Mouse (Mus musculus) myocyte (in vitro differentiated cells): ENCODE measurements around the gene Snrnp70. TPM values are rescaled to one million over a fixed set of nuclear protein-coding genes. Genes with fewer than 3 reads are reported as not detected.

Experiments
- H3K27me3 ChIP-seq: one replicate; pipeline ENCODE4 v1.6.1; 2011; ENCODE audit not compliant: control insufficient read depth, insufficient read depth, insufficient read length
- H3K36me3 ChIP-seq: one replicate; pipeline ENCODE4 v1.6.1; 2011; ENCODE audit not compliant: control insufficient read depth, insufficient read depth
- H3K4me2 ChIP-seq: one replicate; pipeline ENCODE4 v1.6.1; 2011; ENCODE audit warnings: low read depth, control low read depth
- H3K4me3 ChIP-seq: one replicate; pipeline ENCODE4 v1.5.1; 2011; ENCODE audit warnings: mild to moderate bottlenecking, control low read depth, moderate library complexity
- H3K79me2 ChIP-seq: one replicate; pipeline ENCODE4 v1.6.1; 2011; ENCODE audit not compliant: control insufficient read depth, insufficient read depth
- H3ac ChIP-seq: one replicate; pipeline ENCODE4 v1.6.1; 2011; ENCODE audit not compliant: control insufficient read depth, insufficient read length
- CEBPB ChIP-seq: IDR thresholded peaks from 2 replicates; pipeline ENCODE4 v1.6.1; 2011; ENCODE audit warnings: mild to moderate bottlenecking, moderate library complexity; ENCODE audit not compliant: poor library complexity, insufficient read depth, severe bottlenecking
- E2F4 ChIP-seq: IDR thresholded peaks from one replicate; pipeline ENCODE4 v1.6.1; 2011; ENCODE audit warnings: mild to moderate bottlenecking, control low read depth, moderate library complexity; ENCODE audit not compliant: insufficient read depth
- MAX ChIP-seq: IDR thresholded peaks from one replicate; pipeline ENCODE4 v1.6.1; 2011; ENCODE audit warnings: low read depth, mild to moderate bottlenecking, control low read depth
- MYOD1 ChIP-seq, 3 experiments: IDR thresholded peaks; one replicate each; pipeline ENCODE4 v1.6.1; 2011; ENCODE audit warnings: control low read depth in 2 of 3, low read depth in 2 of 3, mild to moderate bottlenecking in 2 of 3, moderate library complexity in 1 of 3; ENCODE audit not compliant: insufficient read length in 2 of 3, control insufficient read depth in 1 of 3
- MYOG ChIP-seq, 3 experiments: IDR thresholded peaks; one replicate each; pipeline ENCODE4 v1.6.1; 2011; ENCODE audit warnings: control low read depth in 2 of 3, low read depth in 2 of 3, mild to moderate bottlenecking in 2 of 3; ENCODE audit not compliant: insufficient read length in 2 of 3, control insufficient read depth in 1 of 3, insufficient read depth in 1 of 3
- POLR2A ChIP-seq: IDR thresholded peaks from one replicate; pipeline ENCODE4 v1.6.1; 2011; ENCODE audit warnings: low read depth, mild to moderate bottlenecking, control low read depth, moderate library complexity; ENCODE audit not compliant: insufficient read length
- POLR2AphosphoS2 ChIP-seq: IDR thresholded peaks from one replicate; pipeline ENCODE4 v1.6.1; 2011; ENCODE audit warnings: low read depth, control low read depth; ENCODE audit not compliant: insufficient read length
- REST ChIP-seq: IDR thresholded peaks from one replicate; pipeline ENCODE4 v1.6.1; 2011; ENCODE audit warnings: mild to moderate bottlenecking, control low read depth, moderate library complexity; ENCODE audit not compliant: insufficient read depth, insufficient read length
- SRF ChIP-seq: IDR thresholded peaks from one replicate; pipeline ENCODE4 v1.6.1; 2011; ENCODE audit warnings: low read depth; ENCODE audit not compliant: control insufficient read depth, insufficient read length
- TCF12 ChIP-seq: IDR thresholded peaks from one replicate; pipeline ENCODE4 v1.6.1; 2011; ENCODE audit warnings: mild to moderate bottlenecking, control low read depth; ENCODE audit not compliant: poor library complexity, insufficient read depth, severe bottlenecking
- TCF3 ChIP-seq: IDR thresholded peaks from one replicate; pipeline ENCODE4 v1.6.1; 2011; ENCODE audit warnings: low read depth, control low read depth; ENCODE audit not compliant: insufficient read length
- USF1 ChIP-seq: IDR thresholded peaks from one replicate; pipeline ENCODE4 v1.6.1; 2011; ENCODE audit warnings: low read depth, mild to moderate bottlenecking, control low read depth, moderate library complexity
- polyA plus RNA-seq: library from polyadenylated mRNA; unstranded; fragments of >200 nt; fragmentation: generic; extraction: Trizol; gene quantifications from one replicate; pipeline ENCODE4 v1.2.1, GENCODE M21; 2012; ENCODE audit warnings: missing spikeins

The Snrnp70 gene
- polyA plus RNA-seq, 1 experiment = 189 TPM

DNA sequence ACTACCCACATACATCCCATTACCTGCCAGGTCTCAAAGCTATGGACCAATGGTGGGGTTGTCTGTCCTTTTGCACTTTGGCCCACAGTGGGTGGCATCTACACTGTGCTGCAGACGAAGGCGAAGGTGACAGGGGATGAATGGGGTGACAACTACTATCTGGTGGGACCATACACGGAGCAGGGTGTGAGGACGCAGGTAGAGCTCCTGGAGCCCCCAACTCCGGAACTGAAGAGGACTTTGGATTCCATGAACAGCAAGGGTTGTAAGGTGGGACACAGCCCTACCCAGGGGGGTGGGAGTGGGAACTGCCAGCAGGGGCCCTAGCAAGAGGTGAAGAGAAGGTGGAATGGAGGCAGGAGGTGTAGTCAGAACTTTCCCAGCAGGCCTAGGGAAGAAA lies 40.9 kb upstream of the Snrnp70 start:
- Histone ChIP-seq H3K4me3 (peak overlapping the region; percentile 92), H3K27me3 (no peaks in the 10 kb centered on the region), H3ac (no peak overlapping the region), H3K79me2 (peaks cover 55% of the 10 kb centered on the region), H3K36me3 (peaks cover 21% of the 10 kb centered on the region), H3K4me2 (peak overlapping the region; percentile 96)
- no peak for TF ChIP-seq POLR2A
- no peak for TF ChIP-seq MYOD1 (IDR thresholded peaks at IDR 0.05; ENCODE audit: control insufficient read depth in 1 of 3, insufficient read length in 2 of 3, low read depth in 2 of 3)
- TF ChIP-seq MYOG (IDR thresholded peaks at IDR 0.05; ENCODE audit: control insufficient read depth in 1 of 3, insufficient read depth in 1 of 3, insufficient read length in 2 of 3, low read depth in 2 of 3) = no peak
- TF ChIP-seq E2F4 = no peak
- TF ChIP-seq CEBPB = no peak
- TF ChIP-seq TCF3 = no peak
- TF ChIP-seq REST = no peak
- TF ChIP-seq USF1 = no peak

DNA sequence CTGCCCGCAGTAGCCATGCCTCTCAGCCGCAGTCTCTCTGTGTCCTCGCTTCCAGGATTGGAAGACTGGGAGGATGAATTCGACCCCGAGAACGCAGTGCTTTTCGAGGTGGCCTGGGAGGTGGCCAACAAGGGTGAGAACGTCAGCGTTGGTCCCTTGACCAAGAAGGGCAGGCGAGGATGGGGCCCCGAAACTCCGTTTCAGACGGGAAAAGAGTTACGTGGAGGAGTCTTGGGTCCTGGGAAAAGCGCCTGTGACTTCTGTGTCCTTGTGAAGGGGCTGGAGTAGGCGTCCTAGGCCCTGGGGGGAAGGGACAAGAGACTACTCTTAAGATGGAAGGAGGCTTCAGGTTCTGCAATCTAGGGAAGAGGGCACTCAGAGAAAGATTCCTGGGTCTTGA lies 39.5 kb upstream of the Snrnp70 start:
- H3K4me3 ChIP-seq = peak overlapping the region; percentile 92
- H3K4me2 ChIP-seq = peak overlapping the region; percentile 96
- H3K79me2 ChIP-seq = peaks cover 62% of the 10 kb centered on the region
- H3K36me3 ChIP-seq = peaks cover 11% of the 10 kb centered on the region
- H3ac ChIP-seq = peak overlapping the region; percentile 15
- no peak for TF ChIP-seq MYOG (IDR thresholded peaks at IDR 0.05; ENCODE audit: control insufficient read depth in 1 of 3, insufficient read depth in 1 of 3, insufficient read length in 2 of 3, low read depth in 2 of 3)
- no peak for TF ChIP-seq E2F4
- no peaks in the 10 kb centered on the region for H3K27me3 ChIP-seq

- H3K36me3 ChIP-seq = peaks cover 7% of the 10 kb centered on the region
- peaks cover 62% of the 10 kb centered on the region for H3K79me2 ChIP-seq
These were observed 38.9 kb upstream of the Snrnp70 start, which contains the start of gene Gys1 for GRCm38 (mm10) chr7:45434203-45435015. Gene Gys1, plus strand, starts transcription at chr7:45434844.

DNA sequence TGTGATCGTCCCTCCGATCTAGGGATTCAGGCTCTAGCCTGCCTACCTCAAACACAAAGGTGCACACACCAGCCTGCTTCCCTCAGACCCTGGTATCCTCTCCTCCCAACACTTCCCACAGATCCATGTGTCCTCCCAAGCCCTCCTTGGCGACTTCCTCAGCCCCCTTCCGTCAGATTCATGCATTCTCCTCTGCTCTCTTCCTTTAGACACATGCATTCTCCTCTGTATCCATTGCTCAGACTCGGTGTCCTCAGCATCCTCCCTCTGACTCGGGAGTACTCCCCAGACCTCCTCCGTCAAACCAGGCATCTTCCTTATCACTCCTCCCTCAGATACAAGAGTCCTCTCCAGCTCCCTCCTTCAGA lies 38.3 kb upstream of the Snrnp70 start:
- Histone ChIP-seq H3K79me2 (peaks cover 62% of the 10 kb centered on the region), H3K4me3 (peak overlapping the region; percentile 92), H3ac (peak overlapping the region; percentile 15), H3K27me3 (no peaks in the 10 kb centered on the region), H3K4me2 (peak overlapping the region; percentile 96), H3K36me3 (peaks cover 9% of the 10 kb centered on the region)
- TF ChIP-seq MYOD1 (IDR thresholded peaks at IDR 0.05; ENCODE audit: control insufficient read depth in 1 of 3, insufficient read length in 2 of 3, low read depth in 2 of 3) = no peak
- TF ChIP-seq E2F4 = no peak
- TF ChIP-seq CEBPB = no peak
- TF ChIP-seq SRF = no peak
- TF ChIP-seq MYOG (IDR thresholded peaks at IDR 0.05; ENCODE audit: control insufficient read depth in 1 of 3, insufficient read depth in 1 of 3, insufficient read length in 2 of 3, low read depth in 2 of 3) = no peak
- TF ChIP-seq POLR2A = no peak
- no peak for TF ChIP-seq MAX
- no peak for TF ChIP-seq REST
- TF ChIP-seq USF1 = no peak
- TF ChIP-seq TCF3 = no peak
- no peak for TF ChIP-seq TCF12
- no peak for TF ChIP-seq POLR2AphosphoS2

More at GRCm38 (mm10) chr7:45434203-45435015, 38.9 kb upstream of the Snrnp70 start, which contains the start of gene Gys1:
- Histone ChIP-seq H3ac (peak within 1 kb of the TSS; percentile 15), H3K27me3 (no peaks in the 10 kb centered on the region), H3K4me2 (peak within 1 kb of the TSS; percentile 96), H3K4me3 (peak within 1 kb of the TSS; percentile 92)
- TF ChIP-seq POLR2A (peak; percentile 84), CEBPB (peak; percentile 86), TCF3 (no peak), MAX (no peak), REST (no peak), MYOD1 (IDR thresholded peaks at IDR 0.05; ENCODE audit: control insufficient read depth in 1 of 3, insufficient read length in 2 of 3, low read depth in 2 of 3) (peak in 1 of 3 experiments; percentile 71), TCF12 (no peak), POLR2AphosphoS2 (peak; percentile 81), USF1 (no peak), MYOG (IDR thresholded peaks at IDR 0.05; ENCODE audit: control insufficient read depth in 1 of 3, insufficient read depth in 1 of 3, insufficient read length in 2 of 3, low read depth in 2 of 3) (peak in 1 of 3 experiments; percentile 73), E2F4 (no peak), SRF (peak; percentile 93)

GRCm38 (mm10) chr7:45426556-45426955 lies 31.0 kb upstream of the Snrnp70 start:
- TF ChIP-seq USF1 (no peak), TCF3 (no peak), POLR2A (no peak), MAX (no peak), POLR2AphosphoS2 (no peak), E2F4 (no peak), TCF12 (no peak), SRF (no peak), MYOG (IDR thresholded peaks at IDR 0.05; ENCODE audit: control insufficient read depth in 1 of 3, insufficient read depth in 1 of 3, insufficient read length in 2 of 3, low read depth in 2 of 3) (no peak), CEBPB (no peak), MYOD1 (IDR thresholded peaks at IDR 0.05; ENCODE audit: control insufficient read depth in 1 of 3, insufficient read length in 2 of 3, low read depth in 2 of 3) (no peak), REST (no peak)
- H3K27me3 ChIP-seq = no peaks in the 10 kb centered on the region
- no peak overlapping the region for H3K4me3 ChIP-seq
- peaks cover 19% of the 10 kb centered on the region for H3K36me3 ChIP-seq
- H3K4me2 ChIP-seq = no peak overlapping the region
- no peak overlapping the region for H3ac ChIP-seq
- peaks cover 8% of the 10 kb centered on the region for H3K79me2 ChIP-seq
